Mouse (Mus musculus) small intestine, adult 2 months (tissue): ENCODE measurements around the gene Irak1.

Experiments
- CTCF ChIP-seq: fragments of 200-500 bp; IDR thresholded peaks from 2 replicates; pipeline ENCODE4 v1.5.1; 2012; ENCODE audit warnings: low read depth, mild to moderate bottlenecking, control low read depth, inconsistent platforms, low read length, moderate library complexity, mixed read lengths; ENCODE audit not compliant: insufficient replicate concordance, insufficient read length; ENCODE audit errors: extremely low read depth
- POLR2A ChIP-seq: fragments of 200-500 bp; IDR thresholded peaks from 2 replicates; pipeline ENCODE4 v1.6.1; 2012; ENCODE audit warnings: low read depth, mild to moderate bottlenecking, control low read depth, inconsistent platforms, low read length, moderate library complexity

- TF ChIP-seq POLR2A, result no peak
- TF ChIP-seq CTCF, result no peak
These were observed 15.7 kb downstream of the Irak1 start for GRCm38 (mm10) chrX:74008063-74008462.
